ENCODE assay signal across 16 mouse cellular contexts in genomic region chr6:120505531-120505930, GRCm38 (mm10). TPM values are rescaled to one million over a fixed set of nuclear protein-coding genes. Genes with fewer than 3 reads are reported as not detected.
DNase-seq lines count a peak whose midpoint lies in the region; ATAC-seq and TF ChIP-seq lines count a peak whose summit lies in the region.
"Had no signal": no experiment of that assay in that cellular context is flagged by ENCODE, and none has a peak within 500 bp of the region (broad histone marks: within the 10 kb centered on the region; RNA-seq: fewer than 3 reads in every experiment).

No protein-coding gene starts in this region.

- DNase-seq in hindbrain, embryonic 11.5 days (ENCODE audit: low spot score), result no peak
- peak; percentile 48 for DNase-seq in lung, embryonic 14.5 days
- no peak for DNase-seq in lung, postnatal 10 days
- DNase-seq in Muller cell, postnatal 12 days (ENCODE audit: inconsistent ontology term), result peak; percentile 23
- peak; percentile 48 for DNase-seq in kidney, postnatal 10 days
- DNase-seq in T-cell, adult 2 months (ENCODE audit: low spot score), result no peak
- DNase-seq: adrenal gland, postnatal 14 days; cerebellum, adult 9-10 months; heart, adult 18-20 months; layer of hippocampus, postnatal 36 days; lung, postnatal 4 days had no signal

- H3K36me3 ChIP-seq in hindbrain, embryonic 15.5 days, result peaks cover 20% of the 10 kb centered on the region
- 0 out of 2 replicates have a peak, but pooled peaks cover 2% of the 10 kb centered on the region for H3K36me3 ChIP-seq in hindbrain, embryonic 11.5 days (ENCODE audit: control insufficient read depth, insufficient read depth, low read length)
- peaks cover 12% of the 10 kb centered on the region for H3K36me3 ChIP-seq in lung, embryonic 14.5 days (ENCODE audit: insufficient read depth)

- H3K4me3 ChIP-seq in hindbrain, embryonic 15.5 days, result no peak overlapping the region
- no peak overlapping the region for H3K4me3 ChIP-seq in hindbrain, embryonic 11.5 days (ENCODE audit: low read depth, low read length)
- no peak overlapping the region for H3K4me3 ChIP-seq in lung, embryonic 14.5 days (ENCODE audit: low read depth, low read length)
- H3K4me3 ChIP-seq: forebrain, embryonic 15.5 days; midbrain, embryonic 12.5 days; neural tube, embryonic 12.5 days had no signal

- TF ChIP-seq CTCF in lung, embryonic 14.5 days (IDR thresholded peaks at IDR 0.05; ENCODE audit: low read depth), result no peak

- WGBS in hindbrain, embryonic 15.5 days, result 50% methylated on average over 4 of the region's 4 CpGs
- WGBS in hindbrain, embryonic 11.5 days, result 82% methylated on average over 4 of the region's 4 CpGs
- WGBS in lung, embryonic 14.5 days, result 71% methylated on average over 4 of the region's 4 CpGs

- ATAC-seq in hindbrain, embryonic 15.5 days (ENCODE audit: low FRiP score, low read depth), result 0 out of 2 replicates have a peak, but pooled peaks have one; percentile 33
- no peak for ATAC-seq in hindbrain, embryonic 11.5 days (ENCODE audit: low FRiP score)
- no peak for ATAC-seq in lung, embryonic 14.5 days (ENCODE audit: insufficient read depth)
- ATAC-seq: forebrain, embryonic 15.5 days had no signal

- H3K4me1 ChIP-seq in hindbrain, embryonic 15.5 days (replicated peaks), result no peaks in the 10 kb centered on the region
- no peaks in the 10 kb centered on the region for H3K4me1 ChIP-seq in hindbrain, embryonic 11.5 days (replicated peaks; ENCODE audit: control insufficient read depth, insufficient read depth, low read length)
- no peaks in the 10 kb centered on the region for H3K4me1 ChIP-seq in lung, embryonic 14.5 days (ENCODE audit: insufficient read depth)
- H3K4me1 ChIP-seq: forebrain, embryonic 15.5 days; midbrain, embryonic 12.5 days; neural tube, embryonic 12.5 days had no signal

- H3K9ac ChIP-seq in hindbrain, embryonic 15.5 days, result no peak overlapping the region
- no peak overlapping the region for H3K9ac ChIP-seq in hindbrain, embryonic 11.5 days (ENCODE audit: low read depth, low read length)
- H3K9ac ChIP-seq in lung, embryonic 14.5 days, result no peak overlapping the region
- H3K9ac ChIP-seq: forebrain, embryonic 15.5 days; midbrain, embryonic 12.5 days; neural tube, embryonic 12.5 days had no signal

- H3K9me3 ChIP-seq in hindbrain, embryonic 15.5 days, result 0 out of 2 replicates have a peak, but pooled peaks cover 2% of the 10 kb centered on the region
- H3K9me3 ChIP-seq in hindbrain, embryonic 11.5 days (ENCODE audit: control insufficient read depth, low read length), result peaks cover 2% of the 10 kb centered on the region; the same call in 1 of the 2 replicates
- H3K9me3 ChIP-seq in lung, embryonic 14.5 days (ENCODE audit: low read depth, low read length), result no peaks in the 10 kb centered on the region

- no peaks in the 10 kb centered on the region for H3K27me3 ChIP-seq in hindbrain, embryonic 15.5 days
- no peaks in the 10 kb centered on the region for H3K27me3 ChIP-seq in hindbrain, embryonic 11.5 days (ENCODE audit: control insufficient read depth, insufficient read depth, low read length)
- H3K27me3 ChIP-seq in lung, embryonic 14.5 days (ENCODE audit: insufficient read depth, low read length), result no peaks in the 10 kb centered on the region
- H3K27me3 ChIP-seq: forebrain, embryonic 15.5 days; midbrain, embryonic 12.5 days; neural tube, embryonic 12.5 days had no signal

- no peak overlapping the region for H3K27ac ChIP-seq in hindbrain, embryonic 15.5 days (replicated peaks)
- H3K27ac ChIP-seq in hindbrain, embryonic 11.5 days (ENCODE audit: low read depth, low read length), result no peak overlapping the region
- H3K27ac ChIP-seq in lung, embryonic 14.5 days (ENCODE audit: low read depth), result no peak overlapping the region
- H3K27ac ChIP-seq: forebrain, embryonic 15.5 days; midbrain, embryonic 12.5 days; neural tube, embryonic 12.5 days had no signal

- H3K4me2 ChIP-seq in hindbrain, embryonic 15.5 days, result no peak overlapping the region
- H3K4me2 ChIP-seq in hindbrain, embryonic 11.5 days (replicated peaks; ENCODE audit: low read depth, low read length), result no peak overlapping the region
- no peak overlapping the region for H3K4me2 ChIP-seq in lung, embryonic 14.5 days
- H3K4me2 ChIP-seq: forebrain, embryonic 15.5 days; midbrain, embryonic 12.5 days; neural tube, embryonic 12.5 days had no signal

RNA-seq across cellular contexts. Expression of gene Tmem121b, which starts 11.9 kb away (rescaled TPM):
- 2.9 and 3.5 TPM in 2 replicates for polyA plus RNA-seq in hindbrain, embryonic 15.5 days (2015; fragmentation: Nextera tagmentation; extraction: Ambion mirVana)
- 1.0 and 1.8 TPM in 2 replicates for polyA plus RNA-seq in hindbrain, embryonic 11.5 days (2014; fragmentation: Nextera tagmentation; extraction: Ambion mirVana)
- 0.14 and 0.17 TPM in 2 replicates for polyA plus RNA-seq in lung, embryonic 14.5 days (2014; fragmentation: Nextera tagmentation; extraction: Ambion mirVana)
- polyA plus RNA-seq: liver, embryonic 16.5 days had no signal

RNA-seq across cellular contexts. Expression of gene Hdhd5, which starts 25.6 kb away (rescaled TPM):
- polyA plus RNA-seq in hindbrain, embryonic 15.5 days (2015; fragmentation: Nextera tagmentation; extraction: Ambion mirVana), result 15.4 and 15.6 TPM in 2 replicates
- polyA plus RNA-seq in hindbrain, embryonic 11.5 days (2014; fragmentation: Nextera tagmentation; extraction: Ambion mirVana), result 12.9 and 13.8 TPM in 2 replicates
- polyA plus RNA-seq in lung, embryonic 14.5 days (2014; fragmentation: Nextera tagmentation; extraction: Ambion mirVana), result 13.9 and 15.6 TPM in 2 replicates

RNA-seq across cellular contexts. Expression of gene Il17ra, which starts 42.5 kb away (rescaled TPM):
- 5.7 and 6.0 TPM in 2 replicates for polyA plus RNA-seq in hindbrain, embryonic 15.5 days (2015; fragmentation: Nextera tagmentation; extraction: Ambion mirVana)
- 2.8 and 5.4 TPM in 2 replicates for polyA plus RNA-seq in hindbrain, embryonic 11.5 days (2014; fragmentation: Nextera tagmentation; extraction: Ambion mirVana)
- 3.1 and 3.3 TPM in 2 replicates for polyA plus RNA-seq in lung, embryonic 14.5 days (2014; fragmentation: Nextera tagmentation; extraction: Ambion mirVana)

Comparison
In these comparisons a context has a peak if more than half of its experiments do, and no peak if none do; other contexts are left out.
1. DNase-seq: peak in lung, embryonic 14.5 days (single experiment), Muller cell, postnatal 12 days (single experiment) and kidney, postnatal 10 days (single experiment); none in hindbrain, embryonic 11.5 days (single experiment), lung, postnatal 10 days (single experiment) and T-cell, adult 2 months (single experiment).